Mouse (Mus musculus): ENCODE results near the gene Fahd2a. TPM values are rescaled to one million over a fixed set of nuclear protein-coding genes. Genes with fewer than 3 reads are reported as not detected.

Gene Fahd2a
- polyA plus RNA-seq (2012; rRNA removed), result 33.7 and 36.5 TPM in 2 replicates

GRCm38 (mm10) chr2:127444055-127444789 lies at the start of gene Fahd2a:
Gene Fahd2a, minus strand, starts transcription at chr2:127444565.
- DNase-seq (ENCODE audit: low read depth), result peak; percentile 56

GRCm38 (mm10) chr2:127484476-127485170 lies 40.3 kb upstream of the Fahd2a start:
- no peak for DNase-seq (ENCODE audit: low read depth)

- DNase-seq (ENCODE audit: low read depth), result no peak
Measured at GRCm38 (mm10) chr2:127483001-127483400, 38.6 kb upstream of the Fahd2a start.

- DNase-seq (ENCODE audit: low read depth), result no peak
Measured at GRCm38 (mm10) chr2:127482533-127482911, 38.2 kb upstream of the Fahd2a start.

GRCm38 (mm10) chr2:127481841-127482532 lies 37.6 kb upstream of the Fahd2a start:
- no peak for DNase-seq (ENCODE audit: low read depth)

- peak; percentile 62 for DNase-seq (ENCODE audit: low read depth)
Measured at GRCm38 (mm10) chr2:127479763-127480162, 35.4 kb upstream of the Fahd2a start.

- no peak for DNase-seq (ENCODE audit: low read depth)
Measured at GRCm38 (mm10) chr2:127479210-127479609, 34.8 kb upstream of the Fahd2a start.

- no peak for DNase-seq (ENCODE audit: low read depth)
Measured at GRCm38 (mm10) chr2:127472279-127472678, 27.9 kb upstream of the Fahd2a start.

GRCm38 (mm10) chr2:127471281-127471680 lies 26.9 kb upstream of the Fahd2a start:
- DNase-seq (ENCODE audit: low read depth), result no peak

GRCm38 (mm10) chr2:127470661-127471060 lies 26.3 kb upstream of the Fahd2a start:
- DNase-seq (ENCODE audit: low read depth), result no peak

- DNase-seq (ENCODE audit: low read depth), result no peak
Measured at GRCm38 (mm10) chr2:127470183-127470582, 25.8 kb upstream of the Fahd2a start.

- no peak for DNase-seq (ENCODE audit: low read depth)
Measured at GRCm38 (mm10) chr2:127462314-127462713, 17.9 kb upstream of the Fahd2a start.

GRCm38 (mm10) chr2:127461351-127461750 lies 17.0 kb upstream of the Fahd2a start:
- no peak for DNase-seq (ENCODE audit: low read depth)

GRCm38 (mm10) chr2:127459341-127459740 lies 15.0 kb upstream of the Fahd2a start:
- no peak for DNase-seq (ENCODE audit: low read depth)

GRCm38 (mm10) chr2:127453764-127454163 lies 9.4 kb upstream of the Fahd2a start:
- DNase-seq (ENCODE audit: low read depth), result no peak

GRCm38 (mm10) chr2:127453141-127453540 lies 8.8 kb upstream of the Fahd2a start:
- no peak for DNase-seq (ENCODE audit: low read depth)

- DNase-seq (ENCODE audit: low read depth), result no peak
Measured at GRCm38 (mm10) chr2:127451748-127452147, 7.4 kb upstream of the Fahd2a start.

- no peak for DNase-seq (ENCODE audit: low read depth)
Measured at GRCm38 (mm10) chr2:127449691-127450090, 5.3 kb upstream of the Fahd2a start.

GRCm38 (mm10) chr2:127446847-127447246 lies 2.5 kb upstream of the Fahd2a start:
- no peak for DNase-seq (ENCODE audit: low read depth)

- DNase-seq (ENCODE audit: low read depth), result no peak
Measured at GRCm38 (mm10) chr2:127437697-127438096, 6.7 kb downstream of the Fahd2a start.

- no peak for DNase-seq (ENCODE audit: low read depth)
Measured at GRCm38 (mm10) chr2:127435554-127435953, 8.8 kb downstream of the Fahd2a start.

- DNase-seq (ENCODE audit: low read depth), result no peak
Measured at GRCm38 (mm10) chr2:127435135-127435534, 9.2 kb downstream of the Fahd2a start.

All from gonadal fat pad, adult 2 months (tissue).